Mouse (Mus musculus): ENCODE measurements at regions not wholly inside any gene's neighbourhood (a gene's known extent, or its start where the extent isn't known, plus 50 kb on each side); places are given as distances from the start of the nearest gene placed in this dataset.

- ATAC-seq (replicated peaks; ENCODE audit: poor library complexity) = no peak
These were observed 125.6 kb upstream of the Spdye4c start for GRCm38 (mm10) chr2:128465214-128465984.

- ATAC-seq (replicated peaks; ENCODE audit: poor library complexity) = peak; percentile 84
These were observed 123.3 kb upstream of the Spdye4c start for GRCm38 (mm10) chr2:128467490-128468245.

- no peak for ATAC-seq (replicated peaks; ENCODE audit: poor library complexity)
These were observed 122.7 kb upstream of the Spdye4c start for GRCm38 (mm10) chr2:128468323-128468722.

GRCm38 (mm10) chr2:128470351-128470750, 120.7 kb upstream of the Spdye4c start:
- ATAC-seq (replicated peaks; ENCODE audit: poor library complexity) = no peak

GRCm38 (mm10) chr2:128473241-128473954, 117.6 kb upstream of the Spdye4c start:
- ATAC-seq (replicated peaks; ENCODE audit: poor library complexity) = no peak

- no peak for ATAC-seq (replicated peaks; ENCODE audit: poor library complexity)
These were observed 117.0 kb upstream of the Spdye4c start for GRCm38 (mm10) chr2:128473997-128474396.

GRCm38 (mm10) chr2:128477242-128477641, 113.8 kb upstream of the Spdye4c start:
- ATAC-seq (replicated peaks; ENCODE audit: poor library complexity) = no peak

- no peak for ATAC-seq (replicated peaks; ENCODE audit: poor library complexity)
These were observed 99.7 kb upstream of the Spdye4c start for GRCm38 (mm10) chr2:128491217-128491877.

GRCm38 (mm10) chr2:128493871-128494270, 97.1 kb upstream of the Spdye4c start:
- peak; percentile 92 for ATAC-seq (replicated peaks; ENCODE audit: poor library complexity)

- no peak for ATAC-seq (replicated peaks; ENCODE audit: poor library complexity)
These were observed 93.1 kb upstream of the Spdye4c start for GRCm38 (mm10) chr2:128497891-128498290.

GRCm38 (mm10) chr2:128498611-128499010, 92.4 kb upstream of the Spdye4c start:
- peak; percentile 33 for ATAC-seq (replicated peaks; ENCODE audit: poor library complexity)

- ATAC-seq (replicated peaks; ENCODE audit: poor library complexity) = peak; percentile 49; the same call in 1 of the 2 replicates
These were observed 91.3 kb upstream of the Spdye4c start for GRCm38 (mm10) chr2:128499575-128500184.

- no peak for ATAC-seq (replicated peaks; ENCODE audit: poor library complexity)
These were observed 88.3 kb upstream of the Spdye4c start for GRCm38 (mm10) chr2:128502676-128503075.

GRCm38 (mm10) chr2:128503136-128503935, 87.7 kb upstream of the Spdye4c start:
- no peak for ATAC-seq (replicated peaks; ENCODE audit: poor library complexity)

- no peak for ATAC-seq (replicated peaks; ENCODE audit: poor library complexity)
These were observed 83.3 kb upstream of the Spdye4c start for GRCm38 (mm10) chr2:128507591-128508243.

- ATAC-seq (replicated peaks; ENCODE audit: poor library complexity) = no peak
These were observed 82.8 kb upstream of the Spdye4c start for GRCm38 (mm10) chr2:128508244-128508605.

GRCm38 (mm10) chr2:128511291-128511690, 79.7 kb upstream of the Spdye4c start:
- no peak for ATAC-seq (replicated peaks; ENCODE audit: poor library complexity)

- no peak for ATAC-seq (replicated peaks; ENCODE audit: poor library complexity)
These were observed 78.2 kb upstream of the Spdye4c start for GRCm38 (mm10) chr2:128512852-128513251.

All from megakaryocyte progenitor cell, adult 5-6 weeks (primary cell).